ENCODE assay signal across 8 mouse cellular contexts in the genomic region with DNA sequence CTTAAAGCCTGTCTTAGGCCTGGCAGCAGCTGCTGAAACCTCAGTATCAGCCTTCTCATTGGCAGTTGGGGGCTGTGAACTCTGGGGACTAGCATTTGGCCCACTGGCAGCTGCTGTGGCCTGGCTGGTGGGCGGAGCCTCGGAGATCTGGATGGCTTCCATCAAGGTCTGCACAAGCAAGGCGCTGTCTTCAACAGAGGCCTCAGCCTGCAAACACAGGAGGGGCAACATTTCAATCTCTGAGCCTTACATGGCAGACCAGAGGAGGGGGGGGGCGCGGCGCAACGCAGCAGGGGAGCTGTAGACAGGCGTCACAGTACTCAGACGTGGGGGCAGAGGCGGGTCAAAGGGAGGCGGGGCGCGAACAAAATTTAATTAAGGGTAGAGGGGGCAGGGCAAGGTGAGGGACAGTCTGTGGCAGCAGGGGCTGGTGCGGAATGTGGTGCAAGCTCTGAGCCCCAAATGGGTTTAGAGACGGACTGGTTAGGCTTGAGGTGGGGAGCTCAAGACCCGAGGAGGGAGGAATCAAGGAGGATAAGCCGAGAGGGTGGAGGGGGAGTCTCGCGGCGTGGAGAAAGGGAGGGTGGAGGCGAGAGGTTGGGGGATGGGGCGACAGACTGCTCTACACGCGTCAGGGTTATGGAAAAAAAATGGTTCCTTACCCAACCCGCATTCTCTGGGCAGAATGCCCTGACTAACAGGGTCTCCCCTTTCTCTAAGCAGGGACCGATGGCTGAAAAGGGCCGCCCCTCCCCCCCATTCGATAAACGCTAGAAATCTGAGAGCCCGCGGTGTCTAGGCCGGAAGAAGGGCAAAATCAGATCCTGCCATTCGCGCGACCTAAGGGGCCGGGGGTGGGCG. TPM values are rescaled to one million over a fixed set of nuclear protein-coding genes. Genes with fewer than 3 reads are reported as not detected.
A peak's percentile ranks its signal among the peaks of the same experiment; 100 is the strongest.
DNase-seq lines count a peak whose midpoint lies in the region; ATAC-seq and TF ChIP-seq lines count a peak whose summit lies in the region.

No protein-coding gene starts in this region.

- 0 out of 4 replicates have a peak, but pooled peaks cover 0 to 1% of the 10 kb centered on the region in 2 experiments for H3K4me1 ChIP-seq in ES-E14 (ENCODE audit: control insufficient read depth in 2 of 2, insufficient read depth in 2 of 2, low read length in 2 of 2, poor library complexity in 1 of 2)
- H3K4me1 ChIP-seq in heart, embryonic 16.5 days (ENCODE audit: control insufficient read depth, insufficient read depth, low read length), result peaks cover 7% of the 10 kb centered on the region; the same call in 1 of the 2 replicates
- peaks cover 35% of the 10 kb centered on the region for H3K4me1 ChIP-seq in neural tube, embryonic 15.5 days

- peaks cover 15% of the 10 kb centered on the region for H3K36me3 ChIP-seq in ES-E14 (ENCODE audit: control insufficient read depth, insufficient read depth, low read length, poor library complexity, severe bottlenecking)
- peaks cover 34% of the 10 kb centered on the region for H3K36me3 ChIP-seq in heart, embryonic 16.5 days (ENCODE audit: control insufficient read depth, insufficient read depth)
- peaks cover 38% of the 10 kb centered on the region for H3K36me3 ChIP-seq in neural tube, embryonic 15.5 days

- H3K27me3 ChIP-seq in heart, embryonic 16.5 days (ENCODE audit: control insufficient read depth, insufficient read depth, low read length), result peaks cover 5% of the 10 kb centered on the region; the same call in 1 of the 2 replicates
- no peaks in the 10 kb centered on the region for H3K27me3 ChIP-seq in neural tube, embryonic 15.5 days (replicated peaks)

- ATAC-seq in heart, embryonic 16.5 days (replicated peaks; ENCODE audit: extremely low read depth, insufficient read depth, low FRiP score), result peak; percentile 35
- peak; percentile 13 for ATAC-seq in neural tube, embryonic 15.5 days (ENCODE audit: low FRiP score)
- ATAC-seq in inflammation-experienced regulatory T-cells, adult 6 months, result no peak

- peak overlapping the region; percentile 92 for H3K9ac ChIP-seq in ES-E14 (ENCODE audit: insufficient read depth, low read depth, low read length, poor library complexity, severe bottlenecking)
- peak overlapping the region; percentile 85 for H3K9ac ChIP-seq in heart, embryonic 16.5 days (ENCODE audit: low read length)
- H3K9ac ChIP-seq in neural tube, embryonic 15.5 days (replicated peaks), result peak overlapping the region; percentile 72

- H3K9me3 ChIP-seq in ES-E14 (ENCODE audit: control insufficient read depth, insufficient read depth, low read depth, low read length), result no peaks in the 10 kb centered on the region
- no peaks in the 10 kb centered on the region for H3K9me3 ChIP-seq in heart, embryonic 16.5 days (replicated peaks; ENCODE audit: control insufficient read depth, low read length)
- no peaks in the 10 kb centered on the region for H3K9me3 ChIP-seq in neural tube, embryonic 15.5 days (replicated peaks)

- WGBS in heart, embryonic 16.5 days, result 20% methylated on average over 33 of the region's 37 CpGs
- 16% methylated on average over 35 of the region's 37 CpGs for WGBS in neural tube, embryonic 15.5 days

- no peak for DNase-seq in ES-E14 (ENCODE audit: low read depth, low spot score)
- DNase-seq in adrenal gland, postnatal 36 days, result peak; percentile 72 to 81
- DNase-seq in fibroblast of lung, adult 2 months (ENCODE audit: low read depth), result peak; percentile 38
- peak; percentile 78 for DNase-seq in kidney, postnatal 25 days
- peak; percentile 39 to 59 for DNase-seq in lung, adult 18-20 months

- peak overlapping the region; percentile 63 for H3K4me2 ChIP-seq in heart, embryonic 16.5 days (ENCODE audit: low read depth, low read length)
- peak overlapping the region; percentile 60 for H3K4me2 ChIP-seq in neural tube, embryonic 15.5 days

- in situ Hi-C loops in ES-E14 (cut with MboI; ENCODE audit: low sequenced_read_pairs in 2 of 2, unreplicated experiment in 2 of 2), result loop anchor here in 1 of 2 experiments (10.0 to 25.0 kb wide), 2 partner anchors 106 to 253 kb away; no protein-coding TSS in a partner anchor

- H3K27ac ChIP-seq in ES-E14 (ENCODE audit: insufficient read depth, low read depth, low read length, poor library complexity, severe bottlenecking), result no peak overlapping the region
- peak overlapping the region; percentile 89 for H3K27ac ChIP-seq in heart, embryonic 16.5 days (ENCODE audit: low read length)
- peak overlapping the region; percentile 86 for H3K27ac ChIP-seq in neural tube, embryonic 15.5 days (replicated peaks)

- peak overlapping the region; percentile 87 to 88 for H3K4me3 ChIP-seq in ES-E14 (ENCODE audit: insufficient read depth in 1 of 2, low read depth in 1 of 2, low read length in 2 of 2, poor library complexity in 1 of 2, severe bottlenecking in 1 of 2)
- peak overlapping the region; percentile 71 for H3K4me3 ChIP-seq in heart, embryonic 16.5 days (ENCODE audit: low read length)
- peak overlapping the region; percentile 57 for H3K4me3 ChIP-seq in neural tube, embryonic 15.5 days (replicated peaks)

TF ChIP-seq in ES-E14, 5 proteins besides CTCF, POLR2A, EP300 and RAD21:
- TF ChIP-seq MAFK (IDR thresholded peaks at IDR 0.05; ENCODE audit: insufficient read depth, low read depth, low read length), result no peak
- TF ChIP-seq ZNF384 (IDR thresholded peaks at IDR 0.05; ENCODE audit: low read depth, low read length), result no peak

RNA-seq across cellular contexts. Expression of gene Maged1, which starts 1.4 kb away (rescaled TPM):
- 153 and 160 TPM in 2 replicates for total RNA-seq in ES-E14 (2012; rRNA removed)
- total RNA-seq in adrenal gland, postnatal 36 days (2021), result 100 to 1,000 TPM; 235 to 264 TPM
- 370 and 386 TPM in 2 replicates for polyA plus RNA-seq in heart, embryonic 16.5 days (2015; fragmentation: Nextera tagmentation; extraction: Ambion mirVana)
- 910 and 1,001 TPM in 2 replicates for polyA plus RNA-seq in neural tube, embryonic 15.5 days (2015; fragmentation: Nextera tagmentation; extraction: Ambion mirVana)
- polyA plus RNA-seq in inflammation-experienced regulatory T-cells, adult 6 months (2017; shearing (Covaris generic)), result 1 to 10 TPM; 3.7 to 8.0 (median 7.9) TPM

Comparison
In these comparisons a context has a peak if more than half of its experiments do, and no peak if none do; other contexts are left out.
1. RNA of gene Maged1, which starts 1.4 kb away (polyA plus RNA-seq): 910 to 1,001 TPM in neural tube, embryonic 15.5 days and 370 to 386 TPM in heart, embryonic 16.5 days; 3.7 to 8.0 TPM in inflammation-experienced regulatory T-cells, adult 6 months; every median in the first group is over 10 times any median in the second.
2. Peak in every context shown above with its lines, with median percentiles within 50 percentile points of each other: H3K4me3 ChIP-seq and H3K9ac ChIP-seq.